Mouse (Mus musculus) gastrocnemius, postnatal 25 days (tissue): Measurements from ENCODE around the gene Ppp1r13b. TPM values are rescaled to one million over a fixed set of nuclear protein-coding genes. Genes with fewer than 3 reads are reported as not detected.
A peak's percentile ranks its signal among the peaks of the same experiment; 100 is the strongest.

Source experiments
- DNase-seq: peaks from one replicate; pipeline ENCODE4 v3.0.0; 2022
- total RNA-seq, 2 experiments: library from RNA; stranded (reverse); gene quantifications; 1 replicate in 1 of 2; 2 replicates in 1 of 2; pipeline ENCODE4 v1.2.3; 2021

The Ppp1r13b gene
- total RNA-seq, 2 experiments from 2014 or later = 5.3 to 6.1 TPM

DNA sequence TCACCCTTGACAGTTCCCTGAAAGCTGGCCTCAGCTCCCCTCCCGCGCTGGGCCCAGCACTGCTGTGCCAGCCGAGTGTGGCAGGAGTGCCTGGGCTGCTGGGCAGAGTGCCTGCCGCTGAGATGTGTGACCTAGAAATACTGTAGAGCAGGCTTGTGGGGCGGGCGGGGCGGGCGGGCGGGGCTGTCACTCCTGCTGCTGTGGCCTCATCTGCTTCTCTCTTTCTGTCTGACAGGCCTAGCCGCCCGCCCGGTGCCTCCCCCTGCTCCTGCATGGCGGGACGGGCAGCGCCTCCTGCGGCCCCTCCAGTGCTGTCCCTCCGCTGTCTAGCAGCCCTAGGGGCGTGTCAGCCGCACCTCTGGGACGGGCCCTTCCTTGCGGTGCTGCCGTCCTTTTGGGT lies 113.8 kb downstream of the Ppp1r13b start:
- DNase-seq = peak; percentile 80

DNA sequence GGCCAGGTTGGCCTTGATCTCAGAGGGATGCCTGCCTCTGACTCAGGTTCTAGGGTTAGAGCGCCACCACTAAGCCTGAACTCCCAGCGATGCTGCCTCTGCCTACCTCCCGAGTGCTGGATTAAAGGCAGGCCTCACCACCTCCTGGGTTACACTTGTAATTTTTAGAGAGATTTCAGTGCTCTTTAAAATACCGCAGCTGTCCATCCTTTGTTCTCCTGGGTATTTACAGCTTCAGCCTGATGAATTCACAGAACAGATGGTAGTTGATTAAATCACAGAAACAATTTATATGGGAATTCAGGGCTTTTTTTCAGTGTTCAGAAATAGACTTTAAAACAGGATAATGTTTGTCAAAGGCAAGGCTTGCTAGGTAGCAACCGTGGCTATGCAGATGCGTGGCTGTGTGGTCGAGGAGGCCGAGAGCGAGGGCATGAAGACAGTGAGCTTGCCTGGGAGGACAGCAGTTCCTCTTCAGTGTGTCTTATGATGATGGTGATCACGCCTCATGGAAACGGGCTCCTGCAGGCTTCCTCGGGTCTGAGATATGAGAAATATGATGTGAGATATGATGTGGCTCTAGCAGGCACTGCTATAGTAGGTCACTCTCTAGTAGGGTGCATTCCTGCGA lies 116.3 kb downstream of the Ppp1r13b start:
- DNase-seq = no peak

DNA sequence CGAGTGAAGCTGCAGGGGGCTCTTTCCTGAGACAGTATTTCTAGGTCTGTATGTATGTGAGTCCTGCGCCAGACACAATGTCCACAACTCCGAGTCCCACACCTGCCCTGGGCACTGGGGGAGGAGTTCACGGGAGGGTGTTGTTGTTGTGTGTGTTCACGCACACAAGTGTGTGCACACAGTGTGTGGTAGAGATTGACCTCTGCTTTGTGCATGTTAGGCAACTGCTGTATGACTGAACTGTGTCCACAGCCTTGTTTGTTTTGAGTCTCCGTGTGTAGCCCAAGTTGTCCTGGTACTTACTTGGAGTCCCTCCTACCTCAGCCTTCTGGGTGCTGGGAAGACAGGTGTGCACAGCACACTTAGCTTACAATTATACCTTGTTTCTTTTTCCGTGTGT lies 117.3 kb downstream of the Ppp1r13b start:
- DNase-seq = no peak

DNA sequence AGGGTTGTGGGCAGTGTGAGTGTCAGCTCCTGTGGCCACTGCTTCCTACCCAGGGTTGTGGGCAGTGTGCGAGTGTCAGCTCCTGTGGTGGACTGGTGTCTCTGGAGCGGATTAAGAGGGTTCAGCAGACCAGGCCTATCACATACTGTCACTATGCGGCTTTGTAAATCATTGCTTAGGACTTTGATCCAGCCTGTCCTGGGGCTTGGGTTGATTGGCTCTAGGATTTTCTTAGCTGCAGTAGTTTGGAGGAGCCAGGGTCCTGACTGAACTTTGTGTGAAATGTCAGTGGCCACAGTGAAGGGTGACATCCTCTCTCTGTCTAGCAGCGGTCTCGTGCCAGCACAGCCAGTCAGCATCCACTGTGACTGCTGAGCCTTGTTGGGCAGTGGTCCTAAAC lies 117.8 kb downstream of the Ppp1r13b start:
- no peak for DNase-seq

DNA sequence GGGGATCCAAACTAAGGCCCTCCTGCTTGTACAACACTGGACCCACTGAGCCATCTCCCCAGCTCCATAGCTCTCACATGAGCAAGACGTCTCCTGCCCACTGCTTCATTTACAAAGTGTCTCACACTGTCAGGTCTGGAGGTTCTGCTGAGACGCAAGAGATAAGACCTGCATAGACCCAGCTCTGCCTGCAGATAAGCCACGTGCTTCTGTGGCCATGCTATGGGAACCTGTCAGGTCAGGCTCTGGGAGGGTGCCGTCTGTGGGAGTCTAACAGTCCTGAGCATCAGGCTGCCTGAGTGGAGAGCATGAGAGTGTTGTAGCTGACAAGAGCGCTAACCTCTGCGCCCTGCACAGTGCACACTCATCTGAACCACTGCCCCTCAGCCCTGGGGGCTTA lies 120.9 kb downstream of the Ppp1r13b start:
- DNase-seq = no peak

DNA sequence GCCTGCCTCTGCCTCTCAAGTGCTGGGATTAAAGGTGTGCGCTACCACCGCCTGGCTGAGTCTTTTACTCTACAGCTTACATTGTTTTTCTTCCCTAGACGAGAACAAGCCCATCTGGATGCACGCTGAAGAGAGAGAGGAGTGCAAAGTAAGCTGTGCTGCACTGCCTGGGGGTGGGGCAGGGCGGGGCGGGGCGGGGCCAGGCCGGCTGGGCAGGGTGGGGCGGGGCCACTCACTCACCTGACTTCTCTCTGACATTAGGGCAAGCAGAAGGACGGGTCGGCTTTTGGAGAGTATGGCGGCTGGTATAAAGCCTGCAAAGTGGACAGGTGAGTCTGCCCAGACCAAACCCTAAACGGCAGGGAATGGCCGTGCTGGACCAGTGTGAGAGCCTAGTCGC lies 122.7 kb downstream of the Ppp1r13b start:
- no peak for DNase-seq

DNA sequence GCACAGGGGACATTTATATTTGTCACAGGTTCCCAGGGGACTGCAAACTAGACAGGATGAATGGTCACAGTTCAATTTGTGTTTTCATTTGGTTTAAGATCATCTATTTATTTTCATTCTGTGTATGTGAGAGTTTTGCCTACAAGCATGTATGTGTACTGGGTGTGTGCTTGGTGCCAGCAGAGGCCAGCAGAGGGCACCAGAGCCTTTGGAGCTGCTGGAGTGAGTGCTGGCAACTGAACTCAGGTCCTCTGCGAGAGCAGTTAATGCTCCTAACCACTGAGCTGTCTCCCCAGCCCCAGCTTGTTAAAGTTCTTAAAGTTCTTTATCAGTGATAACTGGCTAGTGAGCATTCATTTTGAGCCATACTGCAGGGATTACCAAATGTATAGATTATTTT lies 128.4 kb downstream of the Ppp1r13b start:
- DNase-seq = no peak

Other genes with a start within 250 kb of the Ppp1r13b start
- 10 to 100 TPM; 14.9 to 15.6 TPM for gene Ckb, start 235.8 kb downstream of the Ppp1r13b start, total RNA-seq
- gene Trmt61a, start 230.0 kb downstream of the Ppp1r13b start, total RNA-seq = 1 to 10 TPM; 2.7 to 2.9 TPM
- 10 to 100 TPM; 10.9 to 14.6 TPM for gene Bag5, start 194.9 kb downstream of the Ppp1r13b start, total RNA-seq
- 10 to 100 TPM; 37.7 to 38.9 TPM for gene Apopt1, start 194.8 kb downstream of the Ppp1r13b start, total RNA-seq
- gene Klc1, start 149.3 kb downstream of the Ppp1r13b start, total RNA-seq = 10 to 100 TPM; 59.9 to 68.0 TPM
- under 1 TPM; 0.15 to 0.24 TPM for gene Xrcc3, start 94.2 kb downstream of the Ppp1r13b start, total RNA-seq
- gene Zfyve21, start 93.9 kb downstream of the Ppp1r13b start, total RNA-seq = 10 to 100 TPM; 13.0 to 15.0 TPM
- gene Atp5mpl, start 58.9 kb upstream of the Ppp1r13b start, total RNA-seq = 100 to 1,000 TPM; 775 to 816 TPM
- gene Tdrd9, start 63.4 kb upstream of the Ppp1r13b start, total RNA-seq = under 1 TPM; 0.08 to 0.46 TPM
- not detected for gene Rd3l, start 73.2 kb upstream of the Ppp1r13b start, total RNA-seq
- not detected for gene Aspg, start 198.6 kb upstream of the Ppp1r13b start, total RNA-seq
- 1 to 10 TPM; 5.3 to 5.5 TPM for gene Kif26a, start 238.1 kb upstream of the Ppp1r13b start, total RNA-seq